19 mouse cellular contexts compared by ENCODE assay signal in genomic region chr12:88726316-88726715, GRCm38 (mm10). TPM values are rescaled to one million over a fixed set of nuclear protein-coding genes. Genes with fewer than 3 reads are reported as not detected.
DNase-seq lines count a peak whose midpoint lies in the region; ATAC-seq lines count a peak whose summit lies in the region.
"Had no signal": no experiment of that assay in that cellular context is flagged by ENCODE, and none has a peak within 500 bp of the region (broad histone marks: within the 10 kb centered on the region; RNA-seq: fewer than 3 reads in every experiment).

No protein-coding gene starts in this region.

- 93% methylated on average over 13 of the region's 13 CpGs for WGBS in forebrain, embryonic 11.5 days
- 95% methylated on average over 13 of the region's 13 CpGs for WGBS in forebrain, embryonic 10.5 days
- WGBS in midbrain, embryonic 14.5 days, result 76% methylated on average over 13 of the region's 13 CpGs
- WGBS in embryonic facial prominence, embryonic 10.5 days, result 89% methylated on average over 13 of the region's 13 CpGs

- H3K4me2 ChIP-seq in forebrain, embryonic 11.5 days (ENCODE audit: low read depth, low read length, severe bottlenecking), result peak overlapping the region; percentile 11; the same call in 1 of the 2 replicates
- H3K4me2 ChIP-seq in midbrain, embryonic 14.5 days (ENCODE audit: low read length), result peak overlapping the region; percentile 64
- H3K4me2 ChIP-seq: embryonic facial prominence, embryonic 12.5 days; kidney, embryonic 15.5 days; limb, embryonic 15.5 days had no signal

- H3K4me1 ChIP-seq in forebrain, embryonic 11.5 days (replicated peaks; ENCODE audit: control insufficient read depth, insufficient read depth, low read length), result no peaks in the 10 kb centered on the region; the same call in 1 of the 2 replicates
- H3K4me1 ChIP-seq in forebrain, embryonic 10.5 days, result peaks cover 14% of the 10 kb centered on the region
- H3K4me1 ChIP-seq in midbrain, embryonic 14.5 days (ENCODE audit: control insufficient read depth, insufficient read depth, low read length), result peaks cover 8% of the 10 kb centered on the region; the same call in 1 of the 2 replicates
- H3K4me1 ChIP-seq in embryonic facial prominence, embryonic 10.5 days, result peaks cover 9% of the 10 kb centered on the region; the same call in 1 of the 2 replicates
- H3K4me1 ChIP-seq: embryonic facial prominence, embryonic 12.5 days had no signal

- H3K9ac ChIP-seq in forebrain, embryonic 11.5 days (ENCODE audit: low read length), result no peak overlapping the region
- peak overlapping the region; percentile 60 for H3K9ac ChIP-seq in midbrain, embryonic 14.5 days (replicated peaks; ENCODE audit: low read length)
- H3K9ac ChIP-seq: embryonic facial prominence, embryonic 12.5 days; kidney, embryonic 15.5 days; limb, embryonic 15.5 days; liver, postnatal 0 days had no signal

- no peak for DNase-seq in forebrain, embryonic 11.5 days (ENCODE audit: low spot score)
- no peak for DNase-seq in forebrain, embryonic 10.5 days (ENCODE audit: extremely low spot score, low spot score)
- DNase-seq in retina, postnatal 7 days (ENCODE audit: low read depth, low spot score), result peak; percentile 9
- DNase-seq in retina, embryonic 14.5 days (ENCODE audit: low spot score), result no peak
- peak; percentile 51 for DNase-seq in midbrain, embryonic 14.5 days
- no peak for DNase-seq in B cell, adult 2 months
- DNase-seq in embryonic facial prominence, embryonic 10.5 days (ENCODE audit: low spot score), result no peak
- DNase-seq in left cerebral cortex, postnatal 36 days (ENCODE audit: low spot score in 2 of 2), result no peak
- DNase-seq: adrenal gland, postnatal 25 days; cerebellum, postnatal 36 days; gastrocnemius, adult 2 months; heart, adult 18-20 months; liver, postnatal 0 days had no signal

- no peaks in the 10 kb centered on the region for H3K9me3 ChIP-seq in forebrain, embryonic 11.5 days (ENCODE audit: control insufficient read depth, low read length)
- H3K9me3 ChIP-seq in forebrain, embryonic 10.5 days, result no peaks in the 10 kb centered on the region
- no peaks in the 10 kb centered on the region for H3K9me3 ChIP-seq in midbrain, embryonic 14.5 days (ENCODE audit: control insufficient read depth, low read length)
- no peaks in the 10 kb centered on the region for H3K9me3 ChIP-seq in embryonic facial prominence, embryonic 10.5 days
- H3K9me3 ChIP-seq: embryonic facial prominence, embryonic 12.5 days; kidney, embryonic 15.5 days; limb, embryonic 15.5 days had no signal

- ATAC-seq in forebrain, embryonic 11.5 days (replicated peaks; ENCODE audit: low FRiP score), result no peak
- ATAC-seq in midbrain, embryonic 14.5 days (ENCODE audit: low FRiP score, low TSS enrichment), result no peak
- ATAC-seq: activated CD4-positive, CD25-positive, alpha-beta regulatory T cell, adult 4 months; inflammation-experienced regulatory T-cells, adult 6 months; liver, postnatal 0 days had no signal

- peak overlapping the region; percentile 20; the same call in 1 of the 2 replicates for H3K4me3 ChIP-seq in forebrain, embryonic 11.5 days (ENCODE audit: low read depth, low read length)
- no peak overlapping the region for H3K4me3 ChIP-seq in forebrain, embryonic 10.5 days
- H3K4me3 ChIP-seq in midbrain, embryonic 14.5 days (replicated peaks; ENCODE audit: low read depth, low read length), result peak overlapping the region; percentile 49
- no peak overlapping the region for H3K4me3 ChIP-seq in embryonic facial prominence, embryonic 10.5 days
- H3K4me3 ChIP-seq: embryonic facial prominence, embryonic 12.5 days; gastrocnemius, adult 2 months; kidney, embryonic 15.5 days; limb, embryonic 15.5 days had no signal

- no peaks in the 10 kb centered on the region for H3K27me3 ChIP-seq in forebrain, embryonic 11.5 days (ENCODE audit: control insufficient read depth, insufficient read depth, low read length)
- peaks cover 13% of the 10 kb centered on the region; the same call in 1 of the 2 replicates for H3K27me3 ChIP-seq in forebrain, embryonic 10.5 days (ENCODE audit: poor library complexity, severe bottlenecking)
- H3K27me3 ChIP-seq in midbrain, embryonic 14.5 days (ENCODE audit: control insufficient read depth, insufficient read depth, low read length), result no peaks in the 10 kb centered on the region
- H3K27me3 ChIP-seq in embryonic facial prominence, embryonic 10.5 days (replicated peaks; ENCODE audit: low read depth, poor library complexity, severe bottlenecking), result peaks cover 7% of the 10 kb centered on the region
- H3K27me3 ChIP-seq: limb, embryonic 15.5 days had no signal

- intact Hi-C loops in left cerebral cortex, postnatal 36 days (cut with DNase I), result no loop called here

- no peak overlapping the region for H3K27ac ChIP-seq in forebrain, embryonic 11.5 days (ENCODE audit: low read depth, low read length)
- no peak overlapping the region for H3K27ac ChIP-seq in forebrain, embryonic 10.5 days
- H3K27ac ChIP-seq in midbrain, embryonic 14.5 days (replicated peaks; ENCODE audit: low read depth, low read length), result peak overlapping the region; percentile 86
- H3K27ac ChIP-seq in embryonic facial prominence, embryonic 10.5 days (replicated peaks), result no peak overlapping the region
- H3K27ac ChIP-seq: embryonic facial prominence, embryonic 12.5 days; gastrocnemius, adult 2 months; kidney, embryonic 15.5 days; limb, embryonic 15.5 days had no signal

- H3K36me3 ChIP-seq in forebrain, embryonic 11.5 days (ENCODE audit: control insufficient read depth, insufficient read depth, low read length), result no peaks in the 10 kb centered on the region
- H3K36me3 ChIP-seq in forebrain, embryonic 10.5 days (replicated peaks), result no peaks in the 10 kb centered on the region
- no peaks in the 10 kb centered on the region for H3K36me3 ChIP-seq in midbrain, embryonic 14.5 days (ENCODE audit: control insufficient read depth, insufficient read depth, low read length)
- no peaks in the 10 kb centered on the region for H3K36me3 ChIP-seq in embryonic facial prominence, embryonic 10.5 days (replicated peaks)
- H3K36me3 ChIP-seq: embryonic facial prominence, embryonic 12.5 days; kidney, embryonic 15.5 days; limb, embryonic 15.5 days had no signal

RNA-seq across cellular contexts. Expression of gene Nrxn3, which starts 3.6 kb away (rescaled TPM):
- polyA plus RNA-seq in forebrain, embryonic 11.5 days (2014; fragmentation: Nextera tagmentation; extraction: Ambion mirVana), result 34.3 and 38.4 TPM in 2 replicates
- 6.4 and 6.9 TPM in 2 replicates for polyA plus RNA-seq in forebrain, embryonic 10.5 days (2016; fragmentation: Nextera tagmentation; extraction: Ambion mirVana)
- polyA plus RNA-seq in midbrain, embryonic 14.5 days (2014; fragmentation: Nextera tagmentation; extraction: Ambion mirVana), result 97.4 and 102 TPM in 2 replicates
- polyA plus RNA-seq in embryonic facial prominence, embryonic 10.5 days (2016; fragmentation: Nextera tagmentation; extraction: Ambion mirVana), result 3.5 and 4.4 TPM in 2 replicates
- 100 to 1,000 TPM; 214 to 265 TPM for total RNA-seq in left cerebral cortex, postnatal 36 days (2021)
- total RNA-seq: monocyte, adult 5-6 weeks had no signal

Comparison
In these comparisons a context has a peak if more than half of its experiments do, and no peak if none do; other contexts are left out.
1. DNase-seq: peak in retina, postnatal 7 days (single experiment) and midbrain, embryonic 14.5 days (single experiment); none in forebrain, embryonic 11.5 days (single experiment), forebrain, embryonic 10.5 days (single experiment), retina, embryonic 14.5 days (single experiment), B cell, adult 2 months (0 of 2), embryonic facial prominence, embryonic 10.5 days (single experiment) and left cerebral cortex, postnatal 36 days (0 of 2).
2. H3K4me3 ChIP-seq: peak in forebrain, embryonic 11.5 days (single experiment) and midbrain, embryonic 14.5 days (single experiment); none in forebrain, embryonic 10.5 days (single experiment) and embryonic facial prominence, embryonic 10.5 days (single experiment).